7 mouse cellular contexts compared by ENCODE assay signal in the genomic region with DNA sequence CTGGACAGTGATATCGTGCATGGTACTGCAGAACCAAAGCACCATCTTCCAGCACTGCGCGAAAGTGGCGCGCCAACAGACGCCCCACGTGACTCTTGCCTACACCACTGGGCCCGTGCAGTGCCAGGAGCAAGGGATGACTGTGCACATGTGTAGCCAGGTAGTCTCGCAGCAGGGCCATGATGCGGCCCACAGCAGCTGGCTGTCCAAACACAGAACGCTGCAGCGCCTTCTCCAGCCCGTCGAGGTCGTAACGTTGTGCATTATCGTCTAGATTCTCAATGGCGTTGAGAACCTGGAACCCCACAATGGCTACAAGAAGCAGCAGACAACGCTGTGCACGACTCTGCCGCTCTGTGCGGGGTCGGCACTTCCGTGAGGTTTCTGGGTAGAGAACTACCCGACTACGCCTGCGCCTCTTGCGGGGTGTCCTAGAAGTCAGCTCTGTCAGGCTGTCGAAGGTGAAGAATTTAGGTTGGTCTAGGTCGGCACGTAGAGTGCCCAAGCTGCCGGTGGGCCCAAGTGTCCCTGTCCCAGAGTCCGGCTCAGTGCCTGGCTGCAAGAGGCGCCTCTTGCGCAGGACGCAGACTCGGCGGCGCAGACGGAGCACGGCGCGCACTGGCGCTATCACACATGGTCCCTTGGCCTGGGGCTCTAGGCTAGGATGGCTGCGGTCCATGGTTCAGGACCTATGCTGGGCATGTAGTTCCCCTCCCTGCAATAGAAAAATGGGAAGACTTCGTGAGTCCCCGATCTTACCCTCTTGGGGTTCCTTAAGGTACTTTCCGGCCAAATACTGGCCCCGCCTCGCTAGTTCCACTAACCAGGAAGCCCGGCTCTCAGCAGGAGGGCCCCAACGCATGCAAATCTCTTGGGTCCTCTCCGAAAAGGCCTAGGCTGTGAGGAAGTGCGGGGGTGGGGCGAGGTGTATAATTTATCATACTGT. TPM values are rescaled to one million over a fixed set of nuclear protein-coding genes. Genes with fewer than 3 reads are reported as not detected.
DNase-seq lines count a peak whose midpoint lies in the region; ATAC-seq and TF ChIP-seq lines count a peak whose summit lies in the region.

No protein-coding gene starts in this region.

- H3K4me3 ChIP-seq in ES-Bruce4 (ENCODE audit: low read depth, low read length), result peak overlapping the region; percentile 55
- H3K4me3 ChIP-seq in heart, embryonic 12.5 days, result peak overlapping the region; percentile 40
- peak overlapping the region; percentile 44 for H3K4me3 ChIP-seq in kidney, embryonic 15.5 days (replicated peaks)
- peak overlapping the region; percentile 27 for H3K4me3 ChIP-seq in stomach, embryonic 14.5 days (ENCODE audit: low read depth, low read length)

- no peak for TF ChIP-seq CTCF in ES-Bruce4 (IDR thresholded peaks at IDR 0.05; ENCODE audit: low read depth, low read length)

- H3K36me3 ChIP-seq in ES-Bruce4 (ENCODE audit: control insufficient read depth, insufficient read depth, low read length, poor library complexity, severe bottlenecking), result peaks cover 9% of the 10 kb centered on the region; the same call in 1 of the 2 replicates
- peaks cover 19% of the 10 kb centered on the region for H3K36me3 ChIP-seq in heart, embryonic 12.5 days
- peaks cover 23% of the 10 kb centered on the region for H3K36me3 ChIP-seq in kidney, embryonic 15.5 days
- peaks cover 15% of the 10 kb centered on the region for H3K36me3 ChIP-seq in stomach, embryonic 14.5 days (ENCODE audit: control insufficient read depth, insufficient read depth, low read length)

- H3K27me3 ChIP-seq in ES-Bruce4 (ENCODE audit: control insufficient read depth, insufficient read depth, low read length, poor library complexity, severe bottlenecking), result no peaks in the 10 kb centered on the region
- peaks cover 17% of the 10 kb centered on the region for H3K27me3 ChIP-seq in heart, embryonic 12.5 days (replicated peaks)
- peaks cover 13% of the 10 kb centered on the region for H3K27me3 ChIP-seq in kidney, embryonic 15.5 days
- H3K27me3 ChIP-seq in stomach, embryonic 14.5 days (ENCODE audit: control insufficient read depth, insufficient read depth, low read length), result 0 out of 2 replicates have a peak, but pooled peaks cover 8% of the 10 kb centered on the region

- H3K9ac ChIP-seq in ES-Bruce4 (ENCODE audit: low read depth, poor library complexity, severe bottlenecking), result peak overlapping the region; percentile 8
- peak overlapping the region; percentile 59 for H3K9ac ChIP-seq in heart, embryonic 12.5 days
- H3K9ac ChIP-seq in kidney, embryonic 15.5 days, result peak overlapping the region; percentile 21
- no peak overlapping the region; the same call in 1 of the 2 replicates for H3K9ac ChIP-seq in stomach, embryonic 14.5 days (replicated peaks; ENCODE audit: low read depth, low read length)

- H3K4me2 ChIP-seq in heart, embryonic 12.5 days, result peak overlapping the region; percentile 72
- H3K4me2 ChIP-seq in kidney, embryonic 15.5 days, result peak overlapping the region; percentile 68
- H3K4me2 ChIP-seq in stomach, embryonic 14.5 days (replicated peaks; ENCODE audit: low read depth, low read length), result peak overlapping the region; percentile 36

- H3K4me1 ChIP-seq in ES-Bruce4 (ENCODE audit: control insufficient read depth, insufficient read depth, low read length), result no peaks in the 10 kb centered on the region
- H3K4me1 ChIP-seq in heart, embryonic 12.5 days (replicated peaks), result peaks cover 42% of the 10 kb centered on the region
- peaks cover 46% of the 10 kb centered on the region for H3K4me1 ChIP-seq in kidney, embryonic 15.5 days
- peaks cover 14% of the 10 kb centered on the region; the same call in 1 of the 2 replicates for H3K4me1 ChIP-seq in stomach, embryonic 14.5 days (ENCODE audit: control insufficient read depth, insufficient read depth, low read length)

- peak; percentile 87 for DNase-seq in adrenal gland, postnatal 14 days
- peak; percentile 88 for DNase-seq in lung, postnatal 25 days (ENCODE audit: low spot score)
- DNase-seq in cerebellum, postnatal 4 days (ENCODE audit: low spot score in 2 of 2), result no peak

- ATAC-seq in heart, embryonic 12.5 days (ENCODE audit: insufficient number of reproducible peaks, low FRiP score), result no peak
- peak; percentile 17; the same call in 1 of the 2 replicates for ATAC-seq in kidney, embryonic 15.5 days (replicated peaks; ENCODE audit: low FRiP score)
- ATAC-seq in stomach, embryonic 14.5 days (ENCODE audit: insufficient number of reproducible peaks, insufficient read depth, low FRiP score, low read depth), result peak; percentile 12; the same call in 1 of the 2 replicates

- TF ChIP-seq POLR2A in ES-Bruce4 (IDR thresholded peaks at IDR 0.05; ENCODE audit: insufficient read depth, low read length), result no peak

- no peaks in the 10 kb centered on the region for H3K9me3 ChIP-seq in ES-Bruce4 (replicated peaks; ENCODE audit: control insufficient read depth, insufficient read depth, low read length, poor library complexity, severe bottlenecking)
- no peaks in the 10 kb centered on the region for H3K9me3 ChIP-seq in heart, embryonic 12.5 days (replicated peaks)
- no peaks in the 10 kb centered on the region for H3K9me3 ChIP-seq in kidney, embryonic 15.5 days (replicated peaks)
- H3K9me3 ChIP-seq in stomach, embryonic 14.5 days (ENCODE audit: control insufficient read depth, low read depth, low read length), result no peaks in the 10 kb centered on the region

- 0 out of 2 replicates have a peak overlapping the region, but pooled peaks have one; percentile 0 for H3K27ac ChIP-seq in ES-Bruce4 (ENCODE audit: insufficient read depth, low read length)
- peak overlapping the region; percentile 62; the same call in 1 of the 2 replicates for H3K27ac ChIP-seq in heart, embryonic 12.5 days (ENCODE audit: poor library complexity, severe bottlenecking)
- H3K27ac ChIP-seq in kidney, embryonic 15.5 days, result peak overlapping the region; percentile 93
- peak overlapping the region; percentile 81; the same call in 1 of the 2 replicates for H3K27ac ChIP-seq in stomach, embryonic 14.5 days (ENCODE audit: low read length)

- WGBS in heart, embryonic 12.5 days, result 14% methylated on average over 55 of the region's 55 CpGs
- WGBS in kidney, embryonic 15.5 days, result 22% methylated on average over 55 of the region's 55 CpGs
- 17% methylated on average over 55 of the region's 55 CpGs for WGBS in stomach, embryonic 14.5 days

- TF ChIP-seq EP300 in ES-Bruce4 (IDR thresholded peaks at IDR 0.05; ENCODE audit: insufficient read depth, low read depth, low read length), result no peak

RNA-seq across cellular contexts. Expression of a gene that starts 1.2 kb away (rescaled TPM):
- 4.5 and 6.9 TPM in 2 replicates for polyA plus RNA-seq in ES-Bruce4 (2011; ENCODE audit: insufficient read depth, insufficient read length, low read depth, missing spikeins)
- total RNA-seq in adrenal gland, postnatal 14 days (2021), result 13.9 and 21.3 TPM in 2 replicates
- 6.6 and 7.0 TPM in 2 replicates for polyA plus RNA-seq in heart, embryonic 12.5 days (2016; fragmentation: Nextera tagmentation; extraction: Ambion mirVana)
- 11.7 and 14.1 TPM in 2 replicates for polyA plus RNA-seq in kidney, embryonic 15.5 days (2015; fragmentation: Nextera tagmentation; extraction: Ambion mirVana)
- polyA plus RNA-seq in stomach, embryonic 14.5 days (2014; fragmentation: Nextera tagmentation; extraction: Ambion mirVana), result 12.8 and 15.8 TPM in 2 replicates

RNA-seq across cellular contexts. Expression of a gene that starts 14.9 kb away (rescaled TPM):
- polyA plus RNA-seq in ES-Bruce4 (2011; ENCODE audit: insufficient read depth, insufficient read length, low read depth, missing spikeins), result 9.8 and 10.2 TPM in 2 replicates
- 8.7 and 9.5 TPM in 2 replicates for total RNA-seq in adrenal gland, postnatal 14 days (2021)
- 10.8 and 12.8 TPM in 2 replicates for polyA plus RNA-seq in heart, embryonic 12.5 days (2016; fragmentation: Nextera tagmentation; extraction: Ambion mirVana)
- 21.8 and 23.7 TPM in 2 replicates for polyA plus RNA-seq in kidney, embryonic 15.5 days (2015; fragmentation: Nextera tagmentation; extraction: Ambion mirVana)
- polyA plus RNA-seq in stomach, embryonic 14.5 days (2014; fragmentation: Nextera tagmentation; extraction: Ambion mirVana), result 8.0 and 8.9 TPM in 2 replicates

RNA-seq across cellular contexts. Expression of a gene that starts 15.8 kb away (rescaled TPM):
- polyA plus RNA-seq in ES-Bruce4 (2011; ENCODE audit: insufficient read depth, insufficient read length, low read depth, missing spikeins), result 36.1 and 41.0 TPM in 2 replicates
- total RNA-seq in adrenal gland, postnatal 14 days (2021), result 41.6 and 47.1 TPM in 2 replicates
- polyA plus RNA-seq in heart, embryonic 12.5 days (2016; fragmentation: Nextera tagmentation; extraction: Ambion mirVana), result 73.3 and 74.4 TPM in 2 replicates
- polyA plus RNA-seq in kidney, embryonic 15.5 days (2015; fragmentation: Nextera tagmentation; extraction: Ambion mirVana), result 114 and 124 TPM in 2 replicates
- 102 TPM in 2 replicates for polyA plus RNA-seq in stomach, embryonic 14.5 days (2014; fragmentation: Nextera tagmentation; extraction: Ambion mirVana)

RNA-seq across cellular contexts. Expression of a gene that starts 19.0 kb away (rescaled TPM):
- not detected in 2 replicates for polyA plus RNA-seq in ES-Bruce4 (2011; ENCODE audit: insufficient read depth, insufficient read length, low read depth, missing spikeins)
- not detected in 2 replicates for total RNA-seq in adrenal gland, postnatal 14 days (2021)
- polyA plus RNA-seq in heart, embryonic 12.5 days (2016; fragmentation: Nextera tagmentation; extraction: Ambion mirVana), result not detected in 2 replicates
- polyA plus RNA-seq in kidney, embryonic 15.5 days (2015; fragmentation: Nextera tagmentation; extraction: Ambion mirVana), result 0.23 and 0.55 TPM in 2 replicates
- not detected in 2 replicates for polyA plus RNA-seq in stomach, embryonic 14.5 days (2014; fragmentation: Nextera tagmentation; extraction: Ambion mirVana)

RNA-seq across cellular contexts. Expression of a gene that starts 23.1 kb away (rescaled TPM):
- 1.8 TPM in 1 of 2 replicates, not detected in the other for polyA plus RNA-seq in ES-Bruce4 (2011; ENCODE audit: insufficient read depth, insufficient read length, low read depth, missing spikeins)
- not detected in 2 replicates for total RNA-seq in adrenal gland, postnatal 14 days (2021)
- polyA plus RNA-seq in heart, embryonic 12.5 days (2016; fragmentation: Nextera tagmentation; extraction: Ambion mirVana), result not detected in 2 replicates
- polyA plus RNA-seq in kidney, embryonic 15.5 days (2015; fragmentation: Nextera tagmentation; extraction: Ambion mirVana), result 1.4 and 1.9 TPM in 2 replicates
- not detected in 2 replicates for polyA plus RNA-seq in stomach, embryonic 14.5 days (2014; fragmentation: Nextera tagmentation; extraction: Ambion mirVana)

Comparison
In these comparisons a context has a peak if more than half of its experiments do, and no peak if none do; other contexts are left out.
1. H3K27ac ChIP-seq: peak in every context shown above with its lines; median percentile 93 in kidney, embryonic 15.5 days; 81 in stomach, embryonic 14.5 days; 62 in heart, embryonic 12.5 days; 0 in ES-Bruce4.
2. DNase-seq: peak in adrenal gland, postnatal 14 days (single experiment) and lung, postnatal 25 days (single experiment); none in cerebellum, postnatal 4 days (0 of 2).
3. Peak in every context shown above with its lines, with median percentiles within 50 percentile points of each other: H3K4me3 ChIP-seq and H3K4me2 ChIP-seq.